Mouse (Mus musculus) heart, embryonic 16.5 days (tissue): ENCODE results near the gene Catsperg2. TPM values are rescaled to one million over a fixed set of nuclear protein-coding genes. Genes with fewer than 3 reads are reported as not detected.
"Not testable (repeated sequence)": the region's sequence is repeated elsewhere in the genome, so short reads cannot be mapped to it uniquely, and the experiment has no call there.

Experiments
- ATAC-seq: fragments of 200-750 bp; cut with Nextera tagmentation; replicated peaks from 2 replicates; pipeline ENCODE4 v1.8.0; 2017; ENCODE audit warnings: moderate number of reproducible peaks; ENCODE audit not compliant: insufficient read depth, low FRiP score; ENCODE audit errors: extremely low read depth
- H3K27ac ChIP-seq: fragments of 300-500 bp; sonication (generic); 2 replicates; pipeline ENCODE4 v1.5.1; 2014; ENCODE audit warnings: mild to moderate bottlenecking, low read length, control low read depth, moderate library complexity
- H3K27me3 ChIP-seq: fragments of 300-500 bp; sonication (generic); 2 replicates; pipeline ENCODE4 v1.6.1; 2014; ENCODE audit warnings: low read length, mixed read lengths; ENCODE audit not compliant: control insufficient read depth, insufficient read depth
- H3K36me3 ChIP-seq: fragments of 300-500 bp; sonication (generic); 2 replicates; pipeline ENCODE4 v1.6.1; 2014; ENCODE audit not compliant: control insufficient read depth, insufficient read depth
- H3K4me1 ChIP-seq: fragments of 300-500 bp; sonication (generic); 2 replicates; pipeline ENCODE4 v1.6.1; 2014; ENCODE audit warnings: low read length, mixed read lengths; ENCODE audit not compliant: control insufficient read depth, insufficient read depth
- H3K4me2 ChIP-seq: fragments of 300-500 bp; sonication (generic); 2 replicates; pipeline ENCODE4 v1.6.1; 2014; ENCODE audit warnings: low read depth, mild to moderate bottlenecking, control low read depth, low read length
- H3K4me3 ChIP-seq: fragments of 300-500 bp; sonication (generic); 2 replicates; pipeline ENCODE4 v1.5.1; 2014; ENCODE audit warnings: mild to moderate bottlenecking, control low read depth, low read length
- H3K9ac ChIP-seq: fragments of 300-500 bp; sonication (generic); 2 replicates; pipeline ENCODE4 v1.6.1; 2014; ENCODE audit warnings: low read length, control low read depth
- H3K9me3 ChIP-seq: fragments of 300-500 bp; sonication (generic); replicated peaks from 2 replicates; pipeline ENCODE4 v1.6.1; 2016; ENCODE audit warnings: low read length; ENCODE audit not compliant: control insufficient read depth
- WGBS: fragments of 180-500 bp; shearing (Covaris S2); extraction: QIAGEN DNeasy Blood & Tissue Kit; methylation state at CpG from one replicate; pipeline ENCODE4 v1.1.7; 2014; 5-methylcytosine and 5-hydroxymethylcytosine counted together
- polyA plus RNA-seq: library from polyadenylated mRNA; unstranded; fragments of >200 nt; fragmentation: Nextera tagmentation; extraction: Ambion mirVana; gene quantifications from 2 replicates; pipeline ENCODE4 v1.2.1, GENCODE M21; 2015

Gene Catsperg2
- not detected in 2 replicates for polyA plus RNA-seq

DNA sequence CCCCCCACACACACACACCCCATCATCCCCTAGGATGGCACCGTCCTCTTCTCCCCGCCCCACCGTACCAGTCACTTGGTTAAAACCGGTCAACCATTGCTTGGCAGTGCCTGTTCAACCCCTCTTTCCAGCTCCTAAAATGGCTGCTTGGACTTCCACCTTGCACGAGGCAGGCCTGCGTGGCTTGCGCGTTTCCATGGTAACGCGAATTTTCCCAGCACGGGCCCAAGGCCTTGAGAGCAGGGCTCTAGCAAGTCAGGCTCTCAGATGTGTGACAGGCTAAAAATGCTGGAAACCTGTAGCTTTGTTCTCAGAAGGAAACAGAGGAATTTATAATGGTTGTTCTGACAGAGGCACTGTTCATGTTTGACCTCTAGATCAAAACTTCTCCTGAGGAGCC is at the start of gene Catsperg2:
Gene Catsperg2, minus strand, starts transcription at position 173 of the 400 bp plus-strand sequence.
- H3K4me2 ChIP-seq, H3K4me3 ChIP-seq, ATAC-seq, H3K36me3 ChIP-seq, H3K9ac ChIP-seq, H3K27ac ChIP-seq, H3K27me3 ChIP-seq, H3K4me1 ChIP-seq: not testable (repeated sequence)
- H3K9me3 ChIP-seq: peaks cover 11% of the 10 kb centered on the region
- 53% methylated on average over 11 of the region's 11 CpGs for WGBS

DNA sequence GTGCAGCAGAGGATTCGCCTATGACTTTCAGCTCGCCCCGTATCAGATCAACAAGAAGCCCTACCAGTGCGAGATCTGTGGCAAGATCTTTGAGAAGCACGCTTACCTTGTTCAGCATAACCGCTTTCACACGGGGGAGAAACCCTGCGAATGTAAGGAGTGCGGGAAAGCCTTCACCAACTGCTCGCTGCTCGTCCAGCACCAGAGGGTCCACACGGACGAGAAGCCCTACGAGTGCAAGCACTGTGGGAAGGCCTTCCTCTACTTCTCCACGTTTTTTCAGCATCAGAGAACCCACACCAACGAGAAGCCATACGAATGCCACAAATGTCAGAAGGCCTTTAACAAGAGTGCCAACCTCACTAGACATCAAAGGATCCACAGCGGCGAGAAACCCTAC is 49.7 kb upstream of the Catsperg2 start:
- H3K9ac ChIP-seq: no peak overlapping the region
- peaks cover 7% of the 10 kb centered on the region for H3K9me3 ChIP-seq
- no peaks in the 10 kb centered on the region for H3K27me3 ChIP-seq
- no peak overlapping the region for H3K4me2 ChIP-seq
- H3K4me3 ChIP-seq: no peak overlapping the region
- ATAC-seq: no peak
- WGBS: 95% methylated on average over 19 of the region's 19 CpGs
- H3K36me3 ChIP-seq: peaks cover 68% of the 10 kb centered on the region
- H3K4me1 ChIP-seq: peaks cover 10% of the 10 kb centered on the region; the same call in 1 of the 2 replicates
- H3K27ac ChIP-seq: no peak overlapping the region

DNA sequence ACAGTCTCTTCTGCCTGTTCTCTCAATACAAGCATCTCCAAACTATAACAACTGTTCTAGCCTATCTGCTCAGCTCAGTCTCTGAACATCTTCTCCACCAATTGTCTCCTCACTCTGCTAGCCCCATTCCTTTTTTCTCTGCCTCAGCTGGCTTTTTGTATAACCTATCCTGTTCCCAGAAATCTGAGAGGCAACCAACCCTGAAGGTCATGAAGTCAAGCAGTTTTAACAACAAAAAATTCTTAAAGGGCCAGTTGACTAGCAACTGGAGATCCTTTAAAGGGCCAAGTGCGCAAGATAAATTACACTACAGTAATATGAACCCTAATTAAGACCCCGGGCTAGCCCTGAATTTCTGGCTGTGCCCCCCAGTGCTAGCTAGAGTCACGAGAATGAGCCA is 47.5 kb upstream of the Catsperg2 start:
- H3K36me3 ChIP-seq: peaks cover 68% of the 10 kb centered on the region
- H3K27ac ChIP-seq: no peak overlapping the region
- no peak overlapping the region for H3K9ac ChIP-seq
- ATAC-seq: no peak
- H3K4me3 ChIP-seq: no peak overlapping the region
- 92% methylated on average over 3 of the region's 3 CpGs for WGBS
- peaks cover 7% of the 10 kb centered on the region for H3K9me3 ChIP-seq
- no peaks in the 10 kb centered on the region for H3K27me3 ChIP-seq
- H3K4me2 ChIP-seq: no peak overlapping the region
- peaks cover 14% of the 10 kb centered on the region for H3K4me1 ChIP-seq

DNA sequence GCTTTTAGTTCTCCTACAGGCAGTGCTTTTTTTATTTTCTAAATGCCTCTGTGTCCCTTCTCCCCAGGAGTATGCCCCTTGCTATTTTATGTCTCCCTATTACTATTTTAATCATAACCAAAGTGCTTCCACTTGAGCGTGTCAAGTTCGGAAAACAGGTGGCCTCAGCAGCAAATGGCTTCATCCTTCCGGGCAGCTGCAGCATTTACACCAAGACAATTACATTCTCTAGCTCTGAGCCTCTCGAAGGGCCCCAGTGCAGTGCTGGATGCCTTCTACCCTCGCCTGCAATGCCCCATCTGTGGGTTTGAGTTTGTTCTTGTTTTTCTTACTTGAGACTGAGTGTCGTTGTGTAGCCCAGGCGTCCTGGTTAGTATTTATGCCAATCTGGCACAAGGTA is 46.7 kb upstream of the Catsperg2 start:
- no peak for ATAC-seq
- H3K4me2 ChIP-seq: no peak overlapping the region
- peaks cover 7% of the 10 kb centered on the region for H3K9me3 ChIP-seq
- WGBS: 69% methylated on average over 7 of the region's 7 CpGs
- H3K9ac ChIP-seq: no peak overlapping the region
- peaks cover 19% of the 10 kb centered on the region for H3K4me1 ChIP-seq
- H3K27ac ChIP-seq: no peak overlapping the region
- no peak overlapping the region for H3K4me3 ChIP-seq
- H3K36me3 ChIP-seq: peaks cover 62% of the 10 kb centered on the region
- H3K27me3 ChIP-seq: no peaks in the 10 kb centered on the region

DNA sequence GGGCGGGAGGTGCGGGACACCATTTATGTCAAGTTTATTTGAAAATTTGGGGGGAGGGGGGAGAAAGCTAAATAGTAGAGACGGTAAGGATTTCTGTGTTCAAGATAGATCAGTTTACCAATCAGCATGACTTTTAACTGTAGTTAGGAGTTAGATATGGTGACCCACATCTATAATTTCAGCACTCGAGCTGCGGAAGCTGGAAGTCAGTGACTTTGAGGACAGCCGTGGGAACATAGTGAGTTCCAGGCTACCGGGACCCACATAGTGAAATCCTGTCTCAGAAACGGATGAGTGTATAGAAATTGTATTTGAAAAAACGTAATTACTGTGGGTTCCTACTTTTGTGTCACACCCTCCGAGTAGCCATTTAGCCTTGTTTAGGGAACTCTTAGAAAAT is 42.1 kb upstream of the Catsperg2 start:
- peaks cover 22% of the 10 kb centered on the region for H3K4me1 ChIP-seq
- H3K4me2 ChIP-seq: peak overlapping the region; percentile 77
- WGBS: 4% methylated on average over 10 of the region's 10 CpGs
- peak overlapping the region; percentile 91 for H3K4me3 ChIP-seq
- peaks cover 22% of the 10 kb centered on the region for H3K36me3 ChIP-seq
- no peaks in the 10 kb centered on the region for H3K27me3 ChIP-seq
- ATAC-seq: no peak
- peak overlapping the region; percentile 89 for H3K27ac ChIP-seq
- H3K9me3 ChIP-seq: no peaks in the 10 kb centered on the region
- H3K9ac ChIP-seq: peak overlapping the region; percentile 71

DNA sequence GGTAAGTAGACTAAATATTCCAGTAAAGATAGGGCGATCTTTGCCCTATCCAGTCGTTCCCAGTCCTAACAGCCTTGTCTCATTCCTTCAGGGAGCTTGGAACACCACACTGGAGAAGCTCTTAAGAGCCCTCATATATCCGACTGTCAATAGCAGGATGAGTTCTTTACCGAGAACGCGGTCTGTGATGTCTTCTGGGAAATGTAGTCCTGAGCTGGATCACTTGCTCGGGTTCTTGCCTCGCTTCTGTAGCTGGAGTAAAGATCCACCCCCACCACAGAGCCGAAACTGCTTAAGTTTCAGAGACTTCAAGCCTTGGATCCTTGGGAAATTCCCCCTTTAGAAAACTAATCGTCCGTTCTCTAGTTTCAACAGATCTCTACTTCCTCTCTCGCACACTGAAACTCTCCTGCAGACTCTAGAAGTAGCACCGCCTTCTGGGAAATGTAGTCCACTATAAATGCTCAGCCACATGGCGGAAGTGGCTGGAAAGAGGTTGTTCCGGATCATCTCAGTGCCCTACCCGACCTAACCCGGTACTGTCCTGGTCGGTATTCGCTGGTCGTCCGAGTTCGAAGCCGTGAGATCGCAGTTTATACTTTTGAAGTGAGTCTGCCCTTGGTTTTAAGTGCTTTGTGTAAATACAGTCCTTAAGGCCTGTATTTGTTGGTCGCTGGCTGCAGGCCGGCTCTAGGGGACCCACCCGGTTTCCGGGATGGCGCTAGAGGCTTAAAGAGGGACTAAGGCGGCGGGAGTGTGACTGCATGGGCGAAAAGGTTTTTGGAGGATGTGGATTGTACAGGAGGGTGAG is 41.5 kb upstream of the Catsperg2 start, which contains the start of gene Zfp84:
Gene Zfp84, plus strand, starts transcription at position 463 of the 811 bp plus-strand sequence.
- peak; percentile 96 for ATAC-seq
- Histone ChIP-seq H3K4me3 (peak within 1 kb of the TSS; percentile 91), H3K4me2 (peak within 1 kb of the TSS; percentile 77), H3K9me3 (no peaks in the 10 kb centered on the region), H3K9ac (peak within 1 kb of the TSS; percentile 77), H3K27ac (peak within 1 kb of the TSS; percentile 89), H3K4me1 (peaks cover 16% of the 10 kb centered on the region), H3K27me3 (no peaks in the 10 kb centered on the region), H3K36me3 (peaks cover 15% of the 10 kb centered on the region)
- WGBS: under 1% methylated on average over 32 of the region's 32 CpGs

DNA sequence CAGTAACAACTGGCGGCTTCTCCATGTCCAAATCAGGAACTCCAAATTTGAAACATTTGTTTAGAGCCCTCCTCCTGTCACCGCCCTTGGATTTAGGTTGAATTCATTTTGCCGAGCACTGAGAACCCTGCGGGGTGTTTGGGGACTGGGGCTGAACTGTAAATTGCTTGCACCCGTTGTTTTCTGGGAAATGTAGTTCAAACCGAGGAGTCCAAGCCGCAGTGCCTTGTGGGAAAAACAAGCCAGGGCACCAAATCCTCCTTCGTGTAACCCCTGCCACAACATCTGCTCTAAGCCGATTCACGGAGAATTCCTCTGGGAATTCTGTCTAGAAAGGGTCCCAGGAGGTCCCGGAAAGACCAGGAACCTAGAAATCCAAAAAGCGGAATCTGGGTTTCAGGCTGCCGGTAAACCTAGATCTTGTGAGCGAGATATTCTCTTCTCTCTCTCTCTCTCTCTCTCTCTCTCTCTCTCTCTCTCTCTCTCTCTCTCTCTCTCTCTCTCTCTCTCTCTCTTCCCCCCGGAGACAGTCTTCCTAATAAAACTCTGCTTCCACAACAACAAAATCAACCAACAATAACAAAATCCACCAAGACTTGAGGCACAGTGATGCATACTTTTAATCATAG is 40.3 kb upstream of the Catsperg2 start:
- WGBS: 2% methylated on average over 15 of the region's 15 CpGs
- Histone ChIP-seq H3K27ac (peak overlapping the region; percentile 74), H3K9ac (peak overlapping the region; percentile 77), H3K4me2 (peak overlapping the region; percentile 77), H3K4me1 (peaks cover 13% of the 10 kb centered on the region), H3K27me3 (no peaks in the 10 kb centered on the region), H3K4me3 (peak overlapping the region; percentile 91), H3K9me3 (no peaks in the 10 kb centered on the region), H3K36me3 (peaks cover 8% of the 10 kb centered on the region)
- peak; percentile 59 for ATAC-seq

DNA sequence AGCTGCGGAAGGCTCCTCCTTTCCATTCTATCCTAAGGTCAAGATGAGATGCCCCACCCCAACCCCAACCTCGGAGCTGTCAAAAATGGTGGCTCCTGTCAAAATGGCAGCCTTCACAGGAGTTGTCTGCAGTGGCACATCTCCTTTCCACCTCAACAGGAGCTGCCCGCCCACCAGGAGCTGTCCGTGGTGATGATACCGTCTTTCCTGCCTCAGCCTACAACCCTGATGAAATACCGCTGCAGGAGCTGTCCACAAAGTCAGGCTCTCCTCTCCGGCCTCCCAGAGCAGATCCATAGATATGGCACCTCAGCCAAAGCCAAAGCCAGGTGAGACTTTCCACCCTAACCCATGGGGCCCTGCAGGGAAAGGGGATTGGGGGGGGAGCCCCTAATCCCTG is 37.9 kb upstream of the Catsperg2 start:
- no peak for ATAC-seq
- WGBS: 69% methylated on average over 7 of the region's 7 CpGs

DNA sequence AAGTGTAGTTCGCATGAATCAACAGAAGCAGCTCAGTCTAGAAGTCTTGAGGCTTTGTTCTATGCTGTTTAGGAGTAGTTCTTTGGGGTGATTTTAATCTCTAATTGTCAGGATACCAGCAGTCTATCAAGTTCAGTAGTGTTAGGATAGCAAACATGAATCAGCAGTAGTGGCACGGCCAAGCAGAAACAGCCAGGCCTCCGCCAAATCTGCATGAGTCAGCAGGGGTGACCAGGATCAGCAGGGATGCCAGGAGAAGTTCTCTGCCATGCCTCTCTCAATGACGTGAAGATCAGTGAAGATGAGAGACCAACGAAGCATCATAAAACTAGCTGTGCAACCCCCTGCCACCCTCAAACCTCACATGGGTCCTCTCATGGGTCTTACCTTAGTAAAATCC is 33.6 kb upstream of the Catsperg2 start:
- Histone ChIP-seq H3K4me1 (no peaks in the 10 kb centered on the region), H3K36me3 (0 out of 2 replicates have a peak, but pooled peaks cover 2% of the 10 kb centered on the region), H3K9me3 (peaks cover 8% of the 10 kb centered on the region; the same call in 1 of the 2 replicates), H3K27ac (no peak overlapping the region), H3K4me3 (no peak overlapping the region), H3K4me2 (no peak overlapping the region), H3K9ac (no peak overlapping the region), H3K27me3 (no peaks in the 10 kb centered on the region)
- WGBS: 80% methylated on average over 5 of the region's 5 CpGs
- ATAC-seq: no peak

More for the DNA sequence above, 37.9 kb upstream of the Catsperg2 start:
- Histone ChIP-seq H3K36me3 (0 out of 2 replicates have a peak, but pooled peaks cover 2% of the 10 kb centered on the region), H3K27me3 (no peaks in the 10 kb centered on the region), H3K4me1 (peaks cover 11% of the 10 kb centered on the region), H3K9me3 (no peaks in the 10 kb centered on the region), H3K4me2 (no peak overlapping the region), H3K27ac (no peak overlapping the region), H3K9ac (no peak overlapping the region), H3K4me3 (no peak overlapping the region)
